27 mouse cellular contexts compared by ENCODE assay signal in the genomic region with DNA sequence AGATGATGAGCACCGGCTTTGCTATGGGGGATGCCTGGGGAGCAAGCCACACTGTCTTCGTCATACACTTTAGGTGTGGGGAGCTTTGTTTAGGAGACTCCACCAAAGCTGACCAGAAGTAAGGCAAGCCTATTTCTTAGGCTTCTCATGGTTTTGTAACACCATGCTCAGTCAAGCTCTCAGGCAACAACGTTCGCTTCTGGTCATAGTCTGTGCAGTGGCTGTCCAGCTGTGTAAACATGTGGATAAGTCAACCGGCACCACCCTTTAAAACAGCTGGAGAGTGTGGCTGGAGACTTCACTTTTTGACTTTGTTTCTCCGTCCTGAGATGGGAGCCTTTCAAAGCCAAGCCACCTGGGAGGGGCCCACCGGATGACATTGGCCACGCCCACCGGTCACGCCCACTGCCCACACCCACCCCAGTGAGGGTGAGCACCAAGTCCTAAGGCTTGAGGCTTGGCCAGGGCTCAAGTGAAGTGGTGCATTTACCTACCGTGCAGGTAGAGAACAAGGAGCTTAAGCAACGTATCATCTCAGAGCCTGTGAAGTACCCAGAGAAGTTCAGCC. TPM values are rescaled to one million over a fixed set of nuclear protein-coding genes. Genes with fewer than 3 reads are reported as not detected.
A peak's percentile ranks its signal among the peaks of the same experiment; 100 is the strongest.
DNase-seq lines count a peak whose midpoint lies in the region; ATAC-seq lines count a peak whose summit lies in the region.
"Had no signal": no experiment of that assay in that cellular context is flagged by ENCODE, and none has a peak within 500 bp of the region (broad histone marks: within the 10 kb centered on the region; RNA-seq: fewer than 3 reads in every experiment).

No protein-coding gene starts in this region.

- ATAC-seq in midbrain, embryonic 15.5 days (replicated peaks), result no peak
- ATAC-seq: forebrain, embryonic 13.5 days had no signal

- no peaks in the 10 kb centered on the region for H3K36me3 ChIP-seq in midbrain, embryonic 15.5 days (replicated peaks)
- H3K36me3 ChIP-seq: embryonic facial prominence, embryonic 12.5 days; hindbrain, embryonic 13.5 days; intestine, embryonic 15.5 days; limb, embryonic 15.5 days; lung, embryonic 15.5 days; midbrain, embryonic 13.5 days; neural tube, embryonic 13.5 days had no signal

- DNase-seq in heart, adult 18-20 months, result peak; percentile 30 to 47
- no peak for DNase-seq in heart, postnatal 25 days (ENCODE audit: low spot score)
- peak; percentile 42 for DNase-seq in kidney, postnatal 10 days
- no peak for DNase-seq in kidney, adult 9 months
- DNase-seq in testis, postnatal 10 days (ENCODE audit: low spot score), result peak; percentile 71
- no peak for DNase-seq in testis, postnatal 14 days (ENCODE audit: low spot score)
- DNase-seq in thymus, postnatal 36 days, result peak; percentile 41 to 60

- H3K9me3 ChIP-seq in midbrain, embryonic 15.5 days, result no peaks in the 10 kb centered on the region
- H3K9me3 ChIP-seq: embryonic facial prominence, embryonic 12.5 days; forebrain, embryonic 13.5 days; hindbrain, embryonic 13.5 days; intestine, embryonic 15.5 days; limb, embryonic 15.5 days; lung, embryonic 15.5 days; midbrain, embryonic 13.5 days; neural tube, embryonic 13.5 days had no signal

- 60% methylated on average over 12 of the region's 12 CpGs for WGBS in midbrain, embryonic 15.5 days

- H3K27me3 ChIP-seq in midbrain, embryonic 15.5 days (replicated peaks), result no peaks in the 10 kb centered on the region
- H3K27me3 ChIP-seq: embryonic facial prominence, embryonic 12.5 days; forebrain, embryonic 13.5 days; intestine, embryonic 15.5 days; limb, embryonic 15.5 days; lung, embryonic 15.5 days; midbrain, embryonic 13.5 days; neural tube, embryonic 13.5 days had no signal

- H3K27ac ChIP-seq in midbrain, embryonic 15.5 days, result no peak overlapping the region
- H3K27ac ChIP-seq: embryonic facial prominence, embryonic 12.5 days; forebrain, embryonic 13.5 days; hindbrain, embryonic 13.5 days; intestine, embryonic 15.5 days; layer of hippocampus, adult 2 months; limb, embryonic 15.5 days; lung, embryonic 15.5 days; midbrain, embryonic 13.5 days; neural tube, embryonic 13.5 days had no signal

- no peak overlapping the region for H3K4me3 ChIP-seq in midbrain, embryonic 15.5 days
- H3K4me3 ChIP-seq: embryonic facial prominence, embryonic 12.5 days; erythroblast, embryonic 14.5 days; forebrain, embryonic 13.5 days; hindbrain, embryonic 13.5 days; intestine, embryonic 15.5 days; layer of hippocampus, adult 2 months; limb, embryonic 15.5 days; lung, embryonic 15.5 days; midbrain, embryonic 13.5 days; neural tube, embryonic 13.5 days had no signal

- intact Hi-C loops in heart, postnatal 25 days (cut with DNase I), result loop anchor here (2.0 to 5.0 kb wide), 3 partner anchors 135 to 339 kb away; no protein-coding TSS in a partner anchor

- H3K4me1 ChIP-seq in midbrain, embryonic 15.5 days, result no peaks in the 10 kb centered on the region
- H3K4me1 ChIP-seq: embryonic facial prominence, embryonic 12.5 days; forebrain, embryonic 13.5 days; hindbrain, embryonic 13.5 days; intestine, embryonic 15.5 days; limb, embryonic 15.5 days; lung, embryonic 15.5 days; midbrain, embryonic 13.5 days; neural tube, embryonic 13.5 days had no signal

- H3K4me2 ChIP-seq in midbrain, embryonic 15.5 days, result no peak overlapping the region
- H3K4me2 ChIP-seq: embryonic facial prominence, embryonic 12.5 days; forebrain, embryonic 13.5 days; hindbrain, embryonic 13.5 days; intestine, embryonic 15.5 days; limb, embryonic 15.5 days; lung, embryonic 15.5 days; midbrain, embryonic 13.5 days; neural tube, embryonic 13.5 days had no signal

- H3K9ac ChIP-seq in midbrain, embryonic 15.5 days, result no peak overlapping the region
- H3K9ac ChIP-seq: embryonic facial prominence, embryonic 12.5 days; forebrain, embryonic 13.5 days; hindbrain, embryonic 13.5 days; intestine, embryonic 15.5 days; limb, embryonic 15.5 days; lung, embryonic 15.5 days; midbrain, embryonic 13.5 days; neural tube, embryonic 13.5 days had no signal

RNA-seq across cellular contexts. Expression of a gene that starts 9.0 kb away (rescaled TPM):
- total RNA-seq in heart, adult 18-20 months (2021), result not detected
- under 1 TPM; 0.03 TPM for total RNA-seq in heart, postnatal 25 days (2021)
- polyA plus RNA-seq in midbrain, embryonic 15.5 days (2015; fragmentation: Nextera tagmentation; extraction: Ambion mirVana), result 0.03 TPM in 1 of 2 replicates, not detected in the other
- total RNA-seq: adrenal gland, adult 18-20 months; common myeloid progenitor, adult 5-6 weeks; heart, adult 8-10 months; layer of hippocampus, adult 2 months; left cerebral cortex, postnatal 36 days had no signal
- polyA plus RNA-seq: C2C12; embryonic facial prominence, embryonic 12.5 days; erythroblast, embryonic 14.5 days; forebrain, embryonic 13.5 days; heart, postnatal 0 days; hindbrain, embryonic 13.5 days; intestine, embryonic 15.5 days; limb, embryonic 15.5 days; lung, embryonic 15.5 days; neural tube, embryonic 13.5 days had no signal

RNA-seq across cellular contexts. Expression of a gene that starts 17.3 kb away (rescaled TPM):
- total RNA-seq in heart, adult 18-20 months (2021), result under 1 TPM in 1 of 2 experiments, not detected in 1; 0.44 TPM
- not detected for total RNA-seq in heart, postnatal 25 days (2021)
- polyA plus RNA-seq in midbrain, embryonic 15.5 days (2015; fragmentation: Nextera tagmentation; extraction: Ambion mirVana), result not detected in 2 replicates
- total RNA-seq: common myeloid progenitor, adult 5-6 weeks; gastrocnemius, postnatal 10 days; heart, adult 8-10 months; layer of hippocampus, adult 2 months; left cerebral cortex, postnatal 36 days; megakaryocyte, adult 5-6 weeks had no signal
- polyA plus RNA-seq: C2C12; embryonic facial prominence, embryonic 12.5 days; erythroblast, embryonic 14.5 days; forebrain, embryonic 13.5 days; frontal cortex, adult 2 months; hindbrain, embryonic 13.5 days; intestine, embryonic 15.5 days; limb, embryonic 15.5 days; lung, embryonic 15.5 days; midbrain, embryonic 13.5 days; neural tube, embryonic 13.5 days had no signal

RNA-seq across cellular contexts. Expression of a gene that starts 21.1 kb away (rescaled TPM):
- 1 to 10 TPM; 5.4 to 6.7 TPM for total RNA-seq in heart, adult 18-20 months (2021)
- 1 to 10 TPM; 7.3 to 9.3 TPM for total RNA-seq in heart, postnatal 25 days (2021)
- 0.37 and 0.61 TPM in 2 replicates for polyA plus RNA-seq in midbrain, embryonic 15.5 days (2015; fragmentation: Nextera tagmentation; extraction: Ambion mirVana)
- total RNA-seq: common myeloid progenitor, adult 5-6 weeks; megakaryocyte, adult 5-6 weeks had no signal
- polyA plus RNA-seq: C2C12; erythroblast, embryonic 14.5 days; forebrain, embryonic 13.5 days; midbrain, embryonic 13.5 days had no signal

Comparison
In these comparisons a context has a peak if more than half of its experiments do, and no peak if none do; other contexts are left out.
1. DNase-seq: peak in heart, adult 18-20 months (2 of 2), kidney, postnatal 10 days (single experiment), testis, postnatal 10 days (single experiment) and thymus, postnatal 36 days (2 of 2); none in heart, postnatal 25 days (single experiment), kidney, adult 9 months (single experiment) and testis, postnatal 14 days (single experiment).